Comparison of ENCODE assay signal across 20 mouse cellular contexts in the genomic region with DNA sequence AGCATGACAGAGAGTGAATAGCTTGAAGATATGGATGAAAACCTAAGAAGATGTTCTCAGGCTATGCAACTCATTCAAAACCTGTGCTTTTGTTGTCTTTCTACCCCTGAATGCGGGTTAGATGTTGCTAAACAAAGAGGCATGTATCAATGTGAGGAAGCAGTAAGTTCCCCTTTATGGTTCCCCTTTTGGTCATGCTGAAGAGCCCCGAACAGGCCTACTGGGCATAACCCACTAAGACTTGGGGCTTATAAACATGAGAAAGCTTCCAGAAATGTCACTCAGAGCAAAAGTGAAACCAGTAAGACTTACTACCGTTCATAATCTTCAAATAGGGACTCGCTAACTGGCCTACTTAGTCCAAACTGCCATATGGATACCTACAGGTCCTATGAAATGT. TPM values are rescaled to one million over a fixed set of nuclear protein-coding genes. Genes with fewer than 3 reads are reported as not detected.
DNase-seq lines count a peak whose midpoint lies in the region; ATAC-seq and TF ChIP-seq lines count a peak whose summit lies in the region.
"Had no signal": no experiment of that assay in that cellular context is flagged by ENCODE, and none has a peak within 500 bp of the region (broad histone marks: within the 10 kb centered on the region; RNA-seq: fewer than 3 reads in every experiment).

No protein-coding gene starts in this region.

- H3K36me3 ChIP-seq in CH12.LX (replicated peaks in 1 of 2; ENCODE audit: control insufficient read depth in 1 of 2, insufficient read depth in 1 of 2, low read length in 1 of 2) = peaks cover 51 to 58% of the 10 kb centered on the region in 2 experiments
- H3K36me3 ChIP-seq in intestine, embryonic 15.5 days = 0 out of 2 replicates have a peak, but pooled peaks cover under 1% of the 10 kb centered on the region

- no peak overlapping the region for H3K4me2 ChIP-seq in CH12.LX (ENCODE audit: insufficient read depth, low read depth, poor library complexity, severe bottlenecking)
- no peak overlapping the region for H3K4me2 ChIP-seq in intestine, embryonic 15.5 days (replicated peaks)
- H3K4me2 ChIP-seq: forebrain, embryonic 12.5 days; heart, embryonic 15.5 days; neural tube, embryonic 12.5 days had no signal

- H3K4me1 ChIP-seq in lung, adult 2 months (ENCODE audit: control insufficient read depth, insufficient read depth, low read length) = no peaks in the 10 kb centered on the region; the same call in 1 of the 2 replicates
- H3K4me1 ChIP-seq in CH12.LX (ENCODE audit: control insufficient read depth in 1 of 2, insufficient read depth in 2 of 2) = peaks cover 0 to 37% of the 10 kb centered on the region in 2 experiments; a peak in 2 of 4 replicates
- no peaks in the 10 kb centered on the region for H3K4me1 ChIP-seq in intestine, embryonic 15.5 days (replicated peaks)

- H3K9ac ChIP-seq in CH12.LX (ENCODE audit: insufficient read depth, low read depth) = 0 out of 2 replicates have a peak overlapping the region, but pooled peaks have one; percentile 19
- no peak overlapping the region for H3K9ac ChIP-seq in intestine, embryonic 15.5 days
- H3K9ac ChIP-seq: forebrain, embryonic 12.5 days; heart, embryonic 15.5 days; neural tube, embryonic 12.5 days had no signal

- dilution Hi-C loops in CH12.LX (cut with MboI; ENCODE audit: extremely low pct_ligation_motif_present, extremely low pct_unique_long_range_greater_than_20kb, low sequenced_read_pairs) = no loop called here

- TF ChIP-seq POLR2A in lung, adult 2 months (IDR thresholded peaks at IDR 0.05; ENCODE audit: borderline replicate concordance, extremely low read depth, low read depth, low read length) = no peak
- TF ChIP-seq POLR2A in CH12.LX (IDR thresholded peaks at IDR 0.05; ENCODE audit: low read depth, low read length) = no peak

- 84% methylated on average over 4 of the region's 4 CpGs for WGBS in lung, adult 2 months
- WGBS in intestine, embryonic 15.5 days = 87% methylated on average over 4 of the region's 4 CpGs

- no peak for TF ChIP-seq CTCF in lung, adult 2 months (IDR thresholded peaks at IDR 0.05; ENCODE audit: insufficient read depth, low read length)
- no peak for TF ChIP-seq CTCF in CH12.LX (conservative IDR thresholded peaks at IDR 0.05 in 1 of 2, IDR thresholded peaks at IDR 0.05 in 1 of 2; ENCODE audit: low read depth in 2 of 2, low read length in 2 of 2)

- peak; percentile 21 for DNase-seq in lung, postnatal 25 days (ENCODE audit: low spot score)
- DNase-seq in lung, adult 2 months = no peak
- DNase-seq in CH12.LX (ENCODE audit: extremely low read depth) = peak; percentile 59
- DNase-seq in ovary, postnatal 36 days (ENCODE audit: low spot score) = no peak
- DNase-seq in kidney, postnatal 25 days = no peak
- DNase-seq: adrenal gland, postnatal 25 days; cerebellum, adult 2 months; kidney, adult 11 months; layer of hippocampus, postnatal 36 days; right cerebral cortex, postnatal 14 days; thymus, postnatal 36 days had no signal

- H3K27me3 ChIP-seq in CH12.LX (replicated peaks) = no peaks in the 10 kb centered on the region
- H3K27me3 ChIP-seq in intestine, embryonic 15.5 days (replicated peaks) = no peaks in the 10 kb centered on the region
- H3K27me3 ChIP-seq: forebrain, embryonic 12.5 days; heart, embryonic 15.5 days; neural tube, embryonic 12.5 days had no signal

- H3K79me2 ChIP-seq in CH12.LX (replicated peaks; ENCODE audit: control insufficient read depth, extremely low read depth, insufficient read depth, poor library complexity, severe bottlenecking) = peaks cover 21% of the 10 kb centered on the region

- ATAC-seq in common myeloid progenitor, adult 5-6 weeks (replicated peaks; ENCODE audit: low read depth, poor library complexity, severe bottlenecking) = peak; percentile 96
- peak; percentile 74 for ATAC-seq in monocyte, adult 5-6 weeks (replicated peaks; ENCODE audit: insufficient number of reproducible peaks, low FRiP score, low TSS enrichment, poor library complexity, severe bottlenecking)
- ATAC-seq in intestine, embryonic 15.5 days = no peak
- ATAC-seq: hindbrain, postnatal 0 days had no signal

- in situ Hi-C loops in CH12.LX (cut with MboI; ENCODE audit: low pct_ligation_motif_present, low pct_unique_long_range_greater_than_20kb, low sequenced_read_pairs) = no loop called here

- H3K9me3 ChIP-seq in CH12.LX (replicated peaks; ENCODE audit: low read length) = no peaks in the 10 kb centered on the region
- no peaks in the 10 kb centered on the region for H3K9me3 ChIP-seq in intestine, embryonic 15.5 days
- H3K9me3 ChIP-seq: forebrain, embryonic 12.5 days; heart, embryonic 15.5 days; hindbrain, embryonic 10.5 days; neural tube, embryonic 12.5 days had no signal

- H3K27ac ChIP-seq in CH12.LX (ENCODE audit: insufficient read depth, low read depth) = peak overlapping the region; percentile 53; the same call in 1 of the 2 replicates
- no peak overlapping the region for H3K27ac ChIP-seq in intestine, embryonic 15.5 days
- H3K27ac ChIP-seq: forebrain, embryonic 12.5 days; heart, adult 2 months; heart, embryonic 15.5 days; hindbrain, embryonic 10.5 days; hindbrain, postnatal 0 days; neural tube, embryonic 12.5 days had no signal

- no peak for TF ChIP-seq RAD21 in CH12.LX (IDR thresholded peaks at IDR 0.05; ENCODE audit: low read depth, low read length)

- no peak overlapping the region for H3K4me3 ChIP-seq in lung, adult 2 months (replicated peaks; ENCODE audit: extremely low read depth, low read depth, low read length)
- H3K4me3 ChIP-seq in CH12.LX (replicated peaks in 1 of 3; ENCODE audit: low read depth in 2 of 3, low read length in 2 of 3, poor library complexity in 1 of 3) = no peak overlapping the region
- H3K4me3 ChIP-seq in intestine, embryonic 15.5 days (replicated peaks) = no peak overlapping the region
- H3K4me3 ChIP-seq: forebrain, embryonic 12.5 days; heart, adult 2 months; heart, embryonic 15.5 days; hindbrain, embryonic 10.5 days; neural tube, embryonic 12.5 days had no signal

- TF ChIP-seq EP300 in CH12.LX (IDR thresholded peaks at IDR 0.05; ENCODE audit: low read length) = no peak

TF ChIP-seq in CH12.LX, 34 proteins besides CTCF, POLR2A, EP300 and RAD21:
- TF ChIP-seq MXI1 (IDR thresholded peaks at IDR 0.05; ENCODE audit: low read depth, low read length) (no peak), IRF4 (IDR thresholded peaks at IDR 0.05; ENCODE audit: low read depth, low read length) (peak; percentile 36; the same call in 1 of the 2 replicates), PAX5 (IDR thresholded peaks at IDR 0.05; ENCODE audit: low read length) (no peak), ZNF384 (IDR thresholded peaks at IDR 0.05; ENCODE audit: low read depth, low read length) (no peak)

RNA-seq across cellular contexts. Expression of a gene that starts 14.8 kb away (rescaled TPM):
- 4.9 and 5.4 TPM in 2 replicates for polyA plus RNA-seq in lung, adult 2 months (2012; rRNA removed)
- total RNA-seq in CH12.LX (2012; rRNA removed) (30.9 and 41.3 TPM in 2 replicates), CH12.LX (2014; rRNA removed) (56.1 and 57.1 TPM in 2 replicates)
- polyA plus RNA-seq in CH12.LX (2012; ENCODE audit: insufficient read length, low read depth) = 59.4 and 71.4 TPM in 2 replicates
- 58.5 and 67.1 TPM in 2 replicates for total RNA-seq in common myeloid progenitor, adult 5-6 weeks (2017)
- 23.2 to 38.8 TPM (median 27.1 TPM) in 3 replicates for total RNA-seq in monocyte, adult 5-6 weeks (2017)
- polyA plus RNA-seq in intestine, embryonic 15.5 days (2015; fragmentation: Nextera tagmentation; extraction: Ambion mirVana) = 58.2 and 62.7 TPM in 2 replicates

RNA-seq across cellular contexts. Expression of a gene that starts 55.4 kb away (rescaled TPM):
- polyA plus RNA-seq in lung, adult 2 months (2012; rRNA removed) = 7.9 and 8.5 TPM in 2 replicates
- 0.98 and 1.4 TPM in 2 replicates for total RNA-seq in CH12.LX (2012; rRNA removed)
- total RNA-seq in CH12.LX (2014; rRNA removed) = 0.88 and 0.94 TPM in 2 replicates
- 1.2 and 1.3 TPM in 2 replicates for polyA plus RNA-seq in CH12.LX (2012; ENCODE audit: insufficient read length, low read depth)
- 0.44 and 2.0 TPM in 2 replicates for total RNA-seq in common myeloid progenitor, adult 5-6 weeks (2017)
- total RNA-seq in monocyte, adult 5-6 weeks (2017) = 2.1 to 2.9 TPM (median 2.3 TPM) in 3 replicates
- 15.6 and 16.1 TPM in 2 replicates for polyA plus RNA-seq in intestine, embryonic 15.5 days (2015; fragmentation: Nextera tagmentation; extraction: Ambion mirVana)

Comparison
In these comparisons a context has a peak if more than half of its experiments do, and no peak if none do; other contexts are left out.
1. DNase-seq: peak in lung, postnatal 25 days (single experiment) and CH12.LX (single experiment); none in lung, adult 2 months (single experiment), ovary, postnatal 36 days (single experiment) and kidney, postnatal 25 days (0 of 2).